Mouse (Mus musculus): ENCODE results near the gene Pnisr. TPM values are rescaled to one million over a fixed set of nuclear protein-coding genes. Genes with fewer than 3 reads are reported as not detected.

Pnisr gene
- 150 and 166 TPM in 2 replicates for polyA plus RNA-seq (2015; fragmentation: Nextera tagmentation; extraction: Ambion mirVana)

GRCm38 (mm10) chr4:21847481-21848286 is at the start of gene Pnisr:
Gene Pnisr, plus strand, starts transcription at chr4:21847583.
- Histone ChIP-seq H3K4me3 (peak within 1 kb of the TSS; percentile 82), H3K9me3 (no peaks in the 10 kb centered on the region), H3K27ac (replicated peaks) (peak within 1 kb of the TSS; percentile 98), H3K9ac (peak within 1 kb of the TSS; percentile 92), H3K27me3 (no peaks in the 10 kb centered on the region), H3K4me2 (peak within 1 kb of the TSS; percentile 58), H3K36me3 (no peaks in the 10 kb centered on the region), H3K4me1 (replicated peaks) (peaks cover 29% of the 10 kb centered on the region)
- under 1% methylated on average over 50 of the region's 50 CpGs for WGBS
- peak; percentile 98 for ATAC-seq (ENCODE audit: low read depth)

GRCm38 (mm10) chr4:21801013-21801412 is 46.4 kb upstream of the Pnisr start:
- 95% methylated on average over 1 of the region's 1 CpGs for WGBS
- ATAC-seq (ENCODE audit: low read depth) = no peak

GRCm38 (mm10) chr4:21801620-21802019 is 45.8 kb upstream of the Pnisr start:
- H3K4me3 ChIP-seq = no peak overlapping the region
- no peak for ATAC-seq (ENCODE audit: low read depth)
- H3K9me3 ChIP-seq = no peaks in the 10 kb centered on the region
- WGBS = 94% methylated on average over 2 of the region's 2 CpGs
- no peaks in the 10 kb centered on the region for H3K27me3 ChIP-seq
- no peak overlapping the region for H3K27ac ChIP-seq (replicated peaks)
- H3K4me1 ChIP-seq (replicated peaks) = no peaks in the 10 kb centered on the region
- no peak overlapping the region for H3K4me2 ChIP-seq
- no peak overlapping the region for H3K9ac ChIP-seq
- peaks cover 68% of the 10 kb centered on the region for H3K36me3 ChIP-seq

More at GRCm38 (mm10) chr4:21801013-21801412, 46.4 kb upstream of the Pnisr start:
- Histone ChIP-seq H3K27ac (replicated peaks) (no peak overlapping the region), H3K4me2 (no peak overlapping the region), H3K36me3 (peaks cover 62% of the 10 kb centered on the region), H3K9me3 (no peaks in the 10 kb centered on the region), H3K4me3 (no peak overlapping the region), H3K9ac (no peak overlapping the region), H3K4me1 (replicated peaks) (no peaks in the 10 kb centered on the region), H3K27me3 (no peaks in the 10 kb centered on the region)

GRCm38 (mm10) chr4:21807204-21807603 is 40.2 kb upstream of the Pnisr start:
- WGBS = 31% methylated on average over 5 of the region's 5 CpGs
- H3K9ac ChIP-seq = no peak overlapping the region
- H3K4me2 ChIP-seq = no peak overlapping the region
- no peak for ATAC-seq (ENCODE audit: low read depth)
- no peak overlapping the region for H3K27ac ChIP-seq (replicated peaks)
- H3K36me3 ChIP-seq = peaks cover 61% of the 10 kb centered on the region
- H3K4me3 ChIP-seq = no peak overlapping the region
- H3K27me3 ChIP-seq = no peaks in the 10 kb centered on the region
- H3K4me1 ChIP-seq (replicated peaks) = 0 out of 2 replicates have a peak, but pooled peaks cover 3% of the 10 kb centered on the region
- H3K9me3 ChIP-seq = no peaks in the 10 kb centered on the region

- H3K4me2 ChIP-seq = no peak overlapping the region
Observed at GRCm38 (mm10) chr4:21810608-21811007, 36.8 kb upstream of the Pnisr start.

GRCm38 (mm10) chr4:21812635-21813034 is 34.7 kb upstream of the Pnisr start:
- H3K27ac ChIP-seq (replicated peaks) = no peak overlapping the region
- 94% methylated on average over 6 of the region's 6 CpGs for WGBS
- H3K4me1 ChIP-seq (replicated peaks) = no peaks in the 10 kb centered on the region
- no peaks in the 10 kb centered on the region for H3K9me3 ChIP-seq
- peaks cover 49% of the 10 kb centered on the region for H3K36me3 ChIP-seq
- H3K4me3 ChIP-seq = no peak overlapping the region
- no peak overlapping the region for H3K9ac ChIP-seq
- H3K4me2 ChIP-seq = no peak overlapping the region
- no peak for ATAC-seq (ENCODE audit: low read depth)
- H3K27me3 ChIP-seq = no peaks in the 10 kb centered on the region

More at GRCm38 (mm10) chr4:21810608-21811007, 36.8 kb upstream of the Pnisr start:
- Histone ChIP-seq H3K27ac (replicated peaks) (no peak overlapping the region), H3K4me1 (replicated peaks) (0 out of 2 replicates have a peak, but pooled peaks cover 3% of the 10 kb centered on the region), H3K36me3 (peaks cover 45% of the 10 kb centered on the region), H3K4me3 (no peak overlapping the region), H3K27me3 (no peaks in the 10 kb centered on the region), H3K9me3 (no peaks in the 10 kb centered on the region), H3K9ac (no peak overlapping the region)
- WGBS = 95% methylated on average over 3 of the region's 3 CpGs
- no peak for ATAC-seq (ENCODE audit: low read depth)

GRCm38 (mm10) chr4:21814029-21814428 is 33.4 kb upstream of the Pnisr start:
- Histone ChIP-seq H3K36me3 (peaks cover 52% of the 10 kb centered on the region), H3K4me2 (no peak overlapping the region), H3K9me3 (no peaks in the 10 kb centered on the region), H3K27me3 (no peaks in the 10 kb centered on the region), H3K4me3 (no peak overlapping the region), H3K9ac (no peak overlapping the region), H3K27ac (replicated peaks) (no peak overlapping the region), H3K4me1 (replicated peaks) (no peaks in the 10 kb centered on the region)
- ATAC-seq (ENCODE audit: low read depth) = peak; percentile 92
- WGBS = 35% methylated on average over 2 of the region's 2 CpGs

- WGBS = 86% methylated on average over 2 of the region's 2 CpGs
- Histone ChIP-seq H3K27ac (replicated peaks) (no peak overlapping the region), H3K9ac (no peak overlapping the region), H3K4me2 (no peak overlapping the region), H3K27me3 (no peaks in the 10 kb centered on the region), H3K36me3 (peaks cover 52% of the 10 kb centered on the region), H3K9me3 (no peaks in the 10 kb centered on the region), H3K4me3 (no peak overlapping the region), H3K4me1 (replicated peaks) (no peaks in the 10 kb centered on the region)
- ATAC-seq (ENCODE audit: low read depth) = no peak
Observed at GRCm38 (mm10) chr4:21826616-21827015, 20.8 kb upstream of the Pnisr start.

- Histone ChIP-seq H3K27me3 (no peaks in the 10 kb centered on the region), H3K27ac (replicated peaks) (no peak overlapping the region), H3K4me3 (no peak overlapping the region), H3K36me3 (peaks cover 27% of the 10 kb centered on the region), H3K9me3 (no peaks in the 10 kb centered on the region), H3K4me1 (replicated peaks) (no peaks in the 10 kb centered on the region), H3K9ac (no peak overlapping the region), H3K4me2 (no peak overlapping the region)
- ATAC-seq (ENCODE audit: low read depth) = no peak
- WGBS = 96% methylated on average over 8 of the region's 8 CpGs
Observed at GRCm38 (mm10) chr4:21832844-21833243, 14.5 kb upstream of the Pnisr start.

- H3K9ac ChIP-seq = peak overlapping the region; percentile 92
- H3K9me3 ChIP-seq = no peaks in the 10 kb centered on the region
- H3K27ac ChIP-seq (replicated peaks) = peak overlapping the region; percentile 98
- H3K4me2 ChIP-seq = peak overlapping the region; percentile 58
- no peaks in the 10 kb centered on the region for H3K36me3 ChIP-seq
- peak overlapping the region; percentile 82 for H3K4me3 ChIP-seq
- WGBS = under 1% methylated on average over 24 of the region's 24 CpGs
- ATAC-seq (ENCODE audit: low read depth) = peak; percentile 90
- no peaks in the 10 kb centered on the region for H3K27me3 ChIP-seq
- H3K4me1 ChIP-seq (replicated peaks) = peaks cover 29% of the 10 kb centered on the region
Observed at GRCm38 (mm10) chr4:21848287-21848630, 876 bp downstream of the Pnisr start.

GRCm38 (mm10) chr4:21857481-21857880 is 10.1 kb downstream of the Pnisr start:
- WGBS = 74% methylated on average over 1 of the region's 1 CpGs
- Histone ChIP-seq H3K9me3 (no peaks in the 10 kb centered on the region), H3K4me1 (replicated peaks) (no peaks in the 10 kb centered on the region), H3K27me3 (no peaks in the 10 kb centered on the region), H3K27ac (replicated peaks) (no peak overlapping the region), H3K36me3 (peaks cover 64% of the 10 kb centered on the region), H3K9ac (no peak overlapping the region), H3K4me2 (no peak overlapping the region), H3K4me3 (no peak overlapping the region)
- ATAC-seq (ENCODE audit: low read depth) = no peak

GRCm38 (mm10) chr4:21865226-21865625 is 17.8 kb downstream of the Pnisr start:
- Histone ChIP-seq H3K27ac (replicated peaks) (no peak overlapping the region), H3K36me3 (peaks cover 70% of the 10 kb centered on the region), H3K9ac (no peak overlapping the region), H3K4me3 (no peak overlapping the region), H3K4me2 (no peak overlapping the region), H3K9me3 (no peaks in the 10 kb centered on the region), H3K4me1 (replicated peaks) (no peaks in the 10 kb centered on the region), H3K27me3 (no peaks in the 10 kb centered on the region)
- WGBS = 96% methylated on average over 1 of the region's 1 CpGs
- no peak for ATAC-seq (ENCODE audit: low read depth)
